Mouse (Mus musculus): ENCODE data around the gene Ckb.

Gene Ckb

DNA sequence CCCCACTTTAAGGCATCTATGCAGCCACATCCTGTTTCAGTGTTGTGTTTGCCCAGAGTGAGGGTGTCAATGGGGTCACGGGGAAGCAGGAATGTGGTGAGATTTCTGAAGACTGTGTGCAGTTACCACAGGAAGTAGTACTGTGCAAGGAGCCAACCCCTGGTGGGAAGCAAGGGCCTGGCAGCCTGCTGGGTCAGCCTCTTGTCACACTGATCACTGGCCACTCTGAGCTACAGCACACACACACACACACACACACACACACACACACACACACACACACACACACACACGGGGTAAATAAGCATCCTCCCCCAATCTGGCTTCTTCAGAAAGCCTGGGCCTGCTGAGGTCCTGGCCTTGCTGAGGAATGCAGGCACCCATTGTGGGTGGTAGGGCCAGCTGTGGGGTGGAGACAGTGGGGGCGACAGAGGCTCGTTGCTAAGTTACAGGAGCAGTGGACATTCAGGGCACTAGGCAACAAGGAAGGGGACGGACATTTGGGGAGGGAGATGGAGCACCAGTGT lies 19.3 kb upstream of the Ckb start:
- no peak for DNase-seq

DNA sequence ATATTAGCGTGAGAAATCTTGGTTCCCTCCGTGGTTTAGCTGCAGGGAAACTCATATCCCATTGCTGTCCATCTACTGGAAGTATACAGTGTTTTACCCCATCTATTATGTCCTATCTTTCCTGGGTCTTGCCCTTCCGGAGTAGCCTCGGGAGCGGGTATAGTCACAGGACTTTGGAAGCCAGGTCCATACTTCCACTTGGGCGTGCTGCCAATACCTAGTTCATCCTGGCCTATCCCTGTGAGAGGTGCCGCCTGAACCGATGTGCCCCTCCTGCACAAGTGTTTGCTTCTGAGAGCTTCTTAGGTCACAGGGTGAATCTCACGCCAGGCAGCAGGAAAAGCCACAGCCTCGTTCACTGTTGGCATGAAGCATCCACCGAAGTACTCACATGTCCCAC lies 17.3 kb upstream of the Ckb start:
- DNase-seq, result no peak

DNA sequence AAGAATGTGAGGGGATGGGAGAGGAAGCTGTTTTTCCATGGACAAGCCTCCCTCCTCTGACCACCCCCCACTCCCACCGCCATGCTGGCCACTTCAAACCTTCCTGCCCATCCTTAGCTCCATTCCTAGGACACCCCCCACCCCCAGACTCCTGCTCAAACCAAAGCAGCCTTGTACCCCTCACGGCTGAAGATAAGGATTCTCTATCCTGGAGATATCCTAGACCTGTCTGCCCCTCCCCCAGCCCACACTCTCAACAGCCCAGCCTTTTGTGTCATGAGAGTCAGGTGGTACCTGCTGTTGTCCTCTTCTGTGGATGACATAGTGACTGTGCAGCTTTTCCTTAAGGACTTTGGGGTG lies 15.9 kb upstream of the Ckb start:
- DNase-seq, result no peak

DNA sequence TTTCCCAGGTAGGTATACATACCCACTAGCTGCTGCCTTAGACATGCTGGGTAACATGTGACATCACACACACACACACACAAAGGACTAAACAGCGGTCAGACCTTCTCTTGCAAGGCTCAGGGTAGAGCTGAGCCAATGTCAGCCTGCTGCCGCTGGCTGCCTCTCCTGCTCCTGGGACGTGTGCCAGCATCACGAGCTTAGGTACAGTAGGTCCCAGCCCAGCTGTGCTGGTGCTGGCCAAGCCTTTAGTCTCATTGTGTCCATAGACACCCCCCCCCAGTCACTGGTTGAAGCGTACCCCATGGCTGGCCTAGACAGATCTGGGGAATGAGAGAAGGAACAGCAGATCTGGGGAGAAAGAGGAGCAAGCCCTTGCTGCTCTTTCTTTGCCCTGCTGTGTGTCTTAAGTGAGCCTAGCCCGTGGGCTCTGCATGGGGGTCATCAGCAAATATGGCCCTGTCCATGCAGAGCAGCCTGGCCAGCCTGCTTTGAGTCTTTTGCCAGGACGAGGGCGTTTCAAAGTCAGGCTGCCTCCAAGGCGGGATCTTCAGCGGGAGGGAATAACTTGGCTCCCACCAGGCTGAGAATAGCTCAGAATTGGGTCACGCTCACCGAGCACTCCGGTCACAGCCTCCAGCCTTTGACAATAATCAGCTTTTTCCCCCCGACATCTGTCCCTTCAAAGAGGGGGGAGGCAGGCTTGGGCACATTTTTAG lies 15.4 kb upstream of the Ckb start:
- no peak for DNase-seq

DNA sequence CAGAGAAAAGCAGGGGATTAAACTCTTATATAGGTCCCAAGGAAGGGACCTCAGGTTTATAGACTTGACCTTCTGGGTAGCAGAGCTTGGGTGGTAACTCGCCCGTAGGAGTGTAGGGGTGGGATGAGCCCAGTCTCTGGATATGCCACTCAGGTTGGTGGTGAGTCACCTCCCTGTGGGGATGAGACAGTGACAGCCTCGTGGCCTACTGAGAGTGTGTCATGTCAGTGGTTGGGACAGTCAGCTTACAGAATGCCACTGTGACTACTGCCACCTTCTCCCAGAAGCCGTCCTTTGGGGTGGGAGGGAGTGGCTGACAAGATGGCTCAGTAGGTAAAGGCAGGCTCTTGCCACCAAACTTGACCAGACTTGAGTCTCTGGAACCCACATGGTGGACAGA lies 14.3 kb upstream of the Ckb start:
- no peak for DNase-seq

DNA sequence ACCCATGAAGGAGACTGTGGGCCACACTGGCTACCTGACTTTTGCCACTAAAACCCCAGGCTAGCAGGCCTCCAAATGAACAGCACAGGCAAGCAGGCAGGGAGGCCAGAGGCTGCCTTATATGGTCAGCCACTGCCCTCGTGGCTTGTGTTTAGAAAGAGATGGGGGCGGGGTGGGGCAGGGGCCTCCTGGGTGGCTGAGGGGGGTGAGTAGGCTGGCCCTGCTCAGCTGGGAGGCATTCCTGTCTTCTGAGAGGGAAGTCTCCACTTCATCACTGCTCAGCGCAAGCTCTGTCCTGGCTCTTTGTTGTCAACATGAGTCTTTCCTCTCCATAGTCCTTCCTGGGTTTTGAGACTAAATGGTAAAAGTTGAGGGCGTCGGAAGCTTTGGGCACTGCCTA lies 10.7 kb upstream of the Ckb start:
- no peak for DNase-seq

DNA sequence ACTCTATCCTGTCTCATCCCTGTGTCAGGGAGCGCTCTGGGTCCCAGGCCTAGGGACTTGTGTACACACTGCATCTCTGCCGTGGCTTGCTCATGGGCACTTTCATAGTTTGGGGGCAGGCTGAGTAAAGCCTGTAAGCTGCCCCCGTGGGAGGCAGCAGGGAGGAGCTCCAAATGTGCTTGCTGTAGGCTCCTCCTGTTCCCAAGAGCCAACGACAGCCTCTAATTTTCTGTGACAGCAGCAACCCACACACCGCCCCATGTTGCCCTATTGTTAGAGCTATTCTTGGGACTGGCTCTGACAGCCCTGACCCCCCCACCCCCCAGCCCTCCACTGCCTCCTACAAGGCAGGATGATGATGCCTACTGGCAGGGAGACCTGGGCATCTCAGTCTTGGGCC lies 9.9 kb upstream of the Ckb start:
- DNase-seq, result no peak

DNA sequence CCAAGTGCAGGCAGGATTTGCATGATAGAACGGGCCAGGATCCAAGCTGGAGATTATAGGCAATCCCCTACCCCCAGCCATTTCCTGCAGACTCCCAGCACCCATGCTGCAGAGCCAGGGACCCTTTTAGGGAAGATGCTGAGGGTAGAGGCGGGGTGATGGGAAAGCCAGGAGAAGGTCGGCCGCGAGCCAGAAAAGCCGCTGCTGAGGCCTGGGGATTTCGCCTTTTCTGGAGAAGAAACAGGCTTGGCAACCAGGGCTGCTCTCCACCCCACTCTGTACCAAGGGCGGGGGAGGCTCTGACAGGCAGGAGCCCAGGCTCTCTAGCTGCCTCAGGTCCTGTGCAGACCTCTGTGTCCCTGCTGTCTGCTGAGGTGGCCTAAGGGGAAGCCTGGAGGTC lies 9.2 kb upstream of the Ckb start:
- no peak for DNase-seq

DNA sequence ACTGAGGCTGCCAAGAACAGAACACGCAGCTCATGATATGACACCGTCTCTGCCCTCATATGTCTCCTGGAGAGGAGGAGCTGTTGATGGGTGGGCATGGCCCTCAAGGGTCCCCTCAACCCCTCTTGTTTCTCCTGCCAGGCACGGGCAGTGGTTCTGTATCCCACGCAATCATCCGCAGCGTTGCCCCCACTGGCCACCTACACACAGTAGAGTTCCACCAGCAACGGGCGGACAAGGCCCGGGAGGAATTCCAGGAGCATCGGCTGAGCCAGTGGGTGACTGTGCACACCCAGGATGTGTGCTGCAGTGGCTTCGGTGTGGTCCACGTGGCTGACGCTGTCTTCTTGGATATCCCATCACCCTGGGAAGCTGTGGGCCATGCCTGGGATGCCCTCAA lies 8.5 kb upstream of the Ckb start:
- no peak for DNase-seq

DNA sequence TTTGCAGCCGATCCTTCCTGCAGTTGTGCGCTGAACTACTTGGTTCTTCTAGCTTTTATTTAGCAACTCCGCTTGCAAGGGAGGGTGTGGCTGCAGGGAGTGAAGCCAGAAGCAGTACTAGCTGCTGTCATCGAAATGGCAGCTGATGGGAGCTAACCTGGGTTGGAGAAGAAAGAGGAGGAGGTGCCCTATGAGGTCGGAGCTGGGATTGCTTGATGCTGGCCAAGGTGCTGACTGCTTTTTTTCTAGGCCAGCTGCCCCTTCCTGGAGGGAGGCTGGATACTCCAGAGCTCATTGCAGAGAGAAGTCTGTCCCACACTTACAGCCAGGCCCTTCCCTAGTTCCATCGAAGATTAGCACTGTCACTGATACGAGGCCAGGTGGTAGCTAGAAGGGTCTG lies 6.9 kb upstream of the Ckb start:
- no peak for DNase-seq

DNA sequence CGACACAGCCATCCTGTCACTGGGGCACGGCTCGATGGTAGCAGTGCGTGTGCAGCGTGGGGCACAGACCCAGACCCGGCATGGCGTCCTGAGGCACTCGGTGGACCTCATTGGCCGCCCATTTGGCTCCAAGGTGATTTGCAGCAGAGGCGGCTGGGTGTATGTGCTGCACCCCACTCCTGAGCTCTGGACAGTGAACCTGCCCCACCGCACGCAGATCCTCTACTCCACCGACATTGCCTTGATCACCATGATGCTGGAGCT lies 6.5 kb upstream of the Ckb start:
- DNase-seq, result no peak

DNA sequence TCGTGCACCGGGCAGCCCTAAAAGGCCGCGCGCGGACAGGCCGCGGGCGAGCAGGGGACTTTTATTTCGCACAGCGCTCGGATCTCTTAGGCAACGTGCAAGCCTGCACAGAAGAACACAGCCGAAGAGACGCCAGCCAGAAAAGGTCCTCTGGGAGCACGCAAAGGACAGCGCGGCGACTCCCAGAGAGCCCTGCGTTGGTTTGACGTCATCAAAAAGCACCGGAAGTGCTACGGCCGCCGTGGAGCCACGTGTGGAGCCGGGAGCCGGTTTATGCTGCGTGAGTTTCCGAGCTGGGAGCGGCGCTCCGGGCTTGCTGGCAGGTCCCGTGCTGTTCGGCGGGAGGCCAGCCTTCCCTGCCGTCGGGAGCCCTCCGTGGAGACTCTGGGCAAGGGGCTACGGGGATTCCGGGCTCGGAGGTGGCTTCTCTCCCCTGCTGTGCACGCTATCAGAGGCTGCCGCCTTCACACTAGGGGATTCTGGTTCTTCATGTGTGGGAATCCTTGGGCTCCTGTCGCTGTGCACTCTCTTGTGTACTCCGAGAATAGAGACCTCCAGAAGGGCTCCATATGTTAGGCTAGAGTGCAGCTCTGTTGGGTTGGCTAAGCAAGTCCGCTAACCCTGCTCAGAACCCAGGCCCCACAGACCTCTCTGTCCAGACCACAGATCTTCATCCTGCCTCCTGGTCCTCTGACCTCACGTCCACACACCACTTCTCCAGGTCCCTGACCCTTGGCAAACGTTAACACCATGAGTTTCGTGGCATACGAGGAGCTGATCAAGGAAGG lies 5.9 kb upstream of the Ckb start, which contains the start of gene Trmt61a:
Gene Trmt61a, plus strand, starts transcription at position 224 of the 788 bp plus-strand sequence.
- DNase-seq, result peak; percentile 90 to 91

DNA sequence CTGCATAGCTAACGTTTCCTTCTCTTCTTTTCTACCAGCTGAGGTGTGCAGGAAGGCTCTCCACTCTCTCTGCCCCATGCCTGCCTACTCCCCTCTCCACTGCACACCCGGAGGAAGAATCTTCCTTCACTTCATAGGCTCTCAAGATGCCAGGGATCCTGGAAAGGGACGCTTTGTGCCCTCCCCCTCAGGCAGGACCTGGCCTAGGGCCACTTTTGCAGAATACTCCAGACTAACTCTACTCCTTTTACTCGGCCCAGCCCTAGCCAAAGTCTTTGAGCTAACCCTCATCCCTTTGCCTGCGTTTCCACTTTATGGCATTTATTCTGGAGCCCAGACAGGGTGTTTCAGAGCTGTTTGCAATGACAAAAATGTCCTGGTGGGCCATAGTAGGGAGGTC lies 5.3 kb upstream of the Ckb start:
- no peak for DNase-seq

DNA sequence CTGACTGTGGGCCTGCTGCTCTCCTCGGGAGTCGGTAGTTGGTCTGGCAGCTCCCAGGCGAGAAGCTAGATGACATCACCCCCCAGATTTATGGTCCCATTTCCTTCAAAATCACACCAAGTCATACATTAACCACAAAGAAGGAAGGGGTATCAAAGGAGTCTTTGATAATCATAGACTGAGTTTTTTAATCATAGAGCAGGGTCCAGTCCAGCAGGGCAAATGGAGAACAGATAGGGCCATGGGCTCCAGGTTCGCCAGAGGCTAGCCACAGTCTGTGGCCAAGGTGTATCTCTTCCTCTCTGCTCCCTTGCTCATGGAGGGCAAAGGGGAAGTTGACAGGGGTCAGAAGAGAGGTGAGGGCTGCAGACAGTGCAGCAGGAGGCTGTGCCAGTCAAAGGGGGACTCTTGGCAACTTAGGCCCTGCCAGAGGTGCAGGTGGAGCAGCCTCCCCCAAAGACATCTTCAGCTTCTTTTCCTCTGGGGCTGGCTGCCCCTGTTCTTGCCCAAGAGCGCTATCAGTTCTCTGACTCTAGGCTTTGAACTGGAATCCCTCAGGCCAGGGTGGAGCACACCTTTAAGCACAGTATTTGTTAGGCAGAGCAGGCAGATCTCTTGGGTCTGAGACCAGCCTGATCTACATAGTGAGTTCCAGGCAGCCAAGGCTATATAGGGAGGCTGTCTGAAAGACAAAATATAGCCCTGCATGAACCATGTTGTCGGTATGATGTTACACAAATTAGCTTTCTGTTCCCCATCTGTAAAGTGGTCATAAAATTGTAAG lies 3.9 kb upstream of the Ckb start:
- DNase-seq, result no peak

DNA sequence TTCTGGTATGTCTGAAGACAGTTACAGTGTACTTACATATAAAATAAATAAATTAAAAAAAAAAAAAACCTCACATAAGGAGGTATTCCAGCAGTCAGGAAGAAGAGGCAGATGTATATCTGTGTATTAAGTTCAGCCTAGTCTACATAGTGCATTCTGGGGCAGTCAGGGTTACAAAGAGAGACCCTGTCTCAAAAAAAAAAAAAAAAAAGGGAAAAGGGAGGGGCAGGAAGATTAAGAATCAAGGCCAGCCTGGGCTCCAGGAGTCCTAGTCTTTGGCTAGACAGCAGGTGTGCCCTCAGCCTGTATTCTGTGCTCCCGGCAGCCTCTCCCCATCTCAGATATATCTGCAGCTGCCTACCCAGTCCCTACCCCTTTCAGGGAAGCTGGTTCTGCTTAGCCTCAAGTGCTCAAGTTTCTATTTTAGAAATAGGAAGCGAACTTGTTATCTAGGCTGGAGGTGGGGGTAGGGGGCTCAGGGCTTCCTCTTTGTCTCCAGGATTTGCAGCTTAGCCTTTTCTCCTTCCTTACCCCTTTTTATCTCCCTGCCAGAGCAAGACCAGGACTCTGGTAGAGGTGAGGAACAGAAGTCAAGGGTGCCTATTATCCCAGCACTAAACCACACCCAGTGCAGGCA lies 2.8 kb upstream of the Ckb start:
- no peak for DNase-seq

DNA sequence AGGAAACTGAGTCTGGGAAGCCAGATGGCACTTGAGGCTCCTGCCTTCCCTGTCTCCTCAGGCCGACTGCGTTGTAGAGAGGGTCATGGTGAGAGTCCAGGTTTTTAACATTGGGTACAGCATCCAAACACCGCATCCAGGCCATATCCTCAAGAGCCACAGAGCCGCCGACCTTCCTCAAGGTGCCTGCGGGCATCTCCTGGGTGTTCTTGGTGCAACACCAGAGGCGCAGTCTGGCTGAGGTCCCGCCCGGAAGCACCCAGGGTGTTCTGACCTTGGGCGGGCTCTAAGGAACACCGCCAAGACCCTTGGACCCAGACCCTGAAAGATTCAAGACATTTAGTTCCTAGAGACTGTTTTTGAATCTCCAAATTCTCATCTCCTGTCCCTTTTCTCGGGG lies 443 bp upstream of the Ckb start:
- DNase-seq, result peak in 1 of 2 experiments; percentile 16

DNA sequence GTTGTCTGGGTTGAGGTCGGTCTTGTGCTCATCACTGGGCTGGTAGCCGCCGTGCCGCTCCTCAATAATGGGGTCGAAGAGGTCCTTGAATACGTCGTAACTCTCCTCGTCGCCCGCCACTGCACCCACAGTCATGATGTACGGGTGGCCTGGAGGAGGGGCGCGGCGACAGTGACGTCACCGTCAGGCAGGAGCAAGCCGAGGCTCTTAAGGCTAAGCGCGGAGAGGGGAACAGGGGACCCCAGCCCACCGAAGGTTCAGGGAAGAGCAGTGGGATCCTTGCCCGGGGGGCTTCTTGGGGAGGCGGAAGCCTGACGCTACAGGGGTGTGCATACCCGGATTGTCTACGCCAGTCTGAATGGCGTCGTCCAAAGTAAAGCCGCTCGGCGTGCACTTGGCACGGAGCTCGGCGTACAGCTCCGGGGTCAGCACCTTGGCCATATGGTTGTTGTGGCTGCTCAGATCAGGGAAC lies 671 bp downstream of the Ckb start:
- peak; percentile 70 to 72 for DNase-seq

DNA sequence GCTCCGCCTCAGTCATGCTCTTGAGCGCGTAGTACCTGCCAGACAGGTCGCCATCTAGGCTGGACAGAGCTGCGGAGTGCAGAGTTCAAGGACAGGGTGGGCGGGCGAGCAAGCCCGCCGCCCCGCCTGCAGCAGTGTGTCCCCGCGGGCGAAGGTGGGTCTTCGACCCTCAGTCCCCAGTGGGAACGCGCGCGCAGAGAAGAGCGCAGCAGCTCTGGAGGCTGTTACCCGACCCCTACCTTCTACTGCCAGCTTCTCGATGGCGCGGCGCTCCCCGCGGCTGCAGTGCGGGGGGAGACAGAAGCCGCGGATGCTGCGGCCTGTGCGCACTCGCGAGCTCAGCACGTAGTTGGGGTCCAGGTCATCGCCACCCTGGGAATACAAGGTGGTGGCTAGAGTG lies 1.2 kb downstream of the Ckb start:
- DNase-seq, result no peak

DNA sequence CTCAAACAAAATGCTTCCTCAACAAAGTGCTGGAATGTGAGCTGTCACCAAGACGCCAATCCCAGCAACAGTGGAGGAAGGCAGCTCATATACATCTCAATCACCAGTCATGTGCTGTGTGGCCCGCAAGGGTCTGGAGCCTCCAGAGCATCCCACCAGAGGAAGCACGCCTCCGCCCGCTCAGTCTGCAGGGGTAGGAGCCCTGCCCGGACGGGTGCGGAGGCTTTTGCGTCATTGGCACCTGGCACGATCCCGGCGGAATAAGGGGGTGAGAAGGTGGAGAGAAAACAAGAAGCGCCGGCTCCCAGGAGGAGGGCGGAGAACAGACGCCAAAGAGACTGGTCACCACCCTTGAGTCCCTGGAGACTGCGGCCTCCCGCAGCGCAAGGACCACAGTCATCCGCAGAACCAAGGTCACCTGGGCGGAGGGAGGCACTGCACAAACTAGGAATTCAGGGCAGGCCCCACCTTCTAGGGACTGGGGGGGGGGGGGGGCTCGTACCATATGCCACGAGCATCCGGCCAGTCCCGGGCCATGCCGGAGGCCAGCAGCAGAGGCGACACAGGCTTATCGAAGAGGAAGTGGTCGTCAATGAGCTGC lies 1.7 kb downstream of the Ckb start:
- DNase-seq, result no peak

DNA sequence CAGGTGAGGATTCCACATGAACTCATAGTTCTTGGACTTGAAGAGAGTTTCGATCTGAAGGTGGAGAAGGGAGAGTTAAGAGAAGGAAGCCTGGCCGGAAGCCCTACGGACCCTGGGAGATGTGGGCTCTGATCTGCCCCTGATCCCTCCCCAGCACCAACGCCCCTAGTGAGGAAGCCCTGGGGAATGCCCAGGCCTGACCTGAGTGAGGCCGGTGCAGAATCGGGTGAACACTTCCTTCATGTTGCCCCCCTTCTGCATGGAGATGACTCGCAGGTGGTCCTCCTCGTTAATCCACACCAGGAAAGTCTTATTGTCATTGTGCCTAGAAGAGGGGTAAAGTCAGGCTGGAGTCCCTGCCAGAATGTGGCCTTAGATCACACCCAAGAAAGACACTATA lies 2.2 kb downstream of the Ckb start:
- DNase-seq, result no peak

DNA sequence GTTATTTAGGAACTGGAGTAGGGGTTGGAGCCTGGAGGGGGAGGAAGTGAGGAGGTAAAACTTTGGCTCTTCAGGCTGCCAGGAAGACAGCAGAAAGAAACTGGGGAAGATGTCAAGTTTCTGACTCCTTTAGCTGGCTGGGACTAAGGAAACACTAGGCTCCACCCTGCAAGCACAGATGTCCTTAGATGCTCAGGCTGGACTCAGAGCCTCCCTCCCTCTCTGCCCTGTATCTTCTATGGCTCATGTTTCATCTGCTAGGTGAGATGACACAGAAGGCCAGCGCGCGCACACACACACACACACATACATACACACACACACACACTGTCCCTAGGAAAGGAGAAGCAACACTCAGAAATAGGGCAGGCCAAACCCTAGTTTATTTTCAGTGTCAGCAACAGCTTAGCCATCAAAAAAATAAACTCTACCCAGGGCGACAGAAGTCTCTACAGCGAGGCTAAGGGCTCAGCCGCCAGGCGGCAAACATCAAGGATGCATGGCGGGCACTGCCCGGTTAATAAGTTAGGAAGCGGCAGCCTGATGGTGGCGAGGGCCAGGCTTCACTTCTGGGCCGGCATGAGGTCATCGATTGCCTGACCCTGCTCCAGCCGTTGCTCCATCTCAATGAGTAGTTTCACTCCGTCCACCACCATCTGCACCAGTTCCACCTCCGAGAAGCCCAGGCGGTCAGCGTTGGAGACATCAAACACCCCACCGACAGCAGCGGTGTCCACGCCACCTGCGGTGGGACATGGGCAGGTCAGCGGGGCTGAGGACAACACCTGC lies 2.9 kb downstream of the Ckb start:
- DNase-seq, result no peak

DNA sequence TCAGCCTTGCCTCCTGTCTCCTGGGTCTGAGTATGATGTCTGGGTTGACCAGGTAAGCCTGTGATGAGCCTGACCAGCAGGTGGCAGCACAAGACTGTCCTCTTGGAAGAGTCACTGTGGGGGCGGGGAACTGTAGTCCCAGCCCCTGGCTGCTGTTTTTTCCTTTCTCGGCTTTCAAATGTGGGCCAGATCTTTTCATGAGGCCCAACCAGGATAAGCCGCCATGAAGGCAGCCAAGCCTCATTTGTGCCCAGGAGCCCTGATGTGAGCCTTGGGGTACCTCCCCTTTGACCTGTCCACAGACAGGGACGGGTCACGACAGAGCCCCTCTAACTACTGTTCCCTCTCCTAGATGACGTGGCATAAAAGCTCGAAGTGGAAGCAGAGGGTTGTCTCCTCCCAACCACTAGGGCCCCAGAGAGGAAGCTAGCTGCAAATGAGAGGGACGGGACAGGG lies 3.7 kb downstream of the Ckb start:
- peak; percentile 94 for DNase-seq

All from B cell, adult 2 months (primary cell).